Mouse (Mus musculus): ENCODE data around the gene Tpra1. TPM values are rescaled to one million over a fixed set of nuclear protein-coding genes. Genes with fewer than 3 reads are reported as not detected.

Gene Tpra1
- polyA plus RNA-seq, 1 experiment from 2014 or later: 32.2 TPM

- ATAC-seq: no peak
- TF ChIP-seq CTCF (IDR thresholded peaks at IDR 0.05; ENCODE audit: low read depth): no peak
- no peak for TF ChIP-seq EP300 (IDR thresholded peaks at IDR 0.05; ENCODE audit: low read depth)
- Histone ChIP-seq H3K27me3 (ENCODE audit: insufficient read depth, low read length) (0 out of 2 replicates have a peak, but pooled peaks cover 5% of the 10 kb centered on the region), H3K4me3 (ENCODE audit: low read depth, low read length) (no peak overlapping the region), H3K27ac (ENCODE audit: low read depth) (no peak overlapping the region), H3K9ac (replicated peaks) (no peak overlapping the region), H3K9me3 (ENCODE audit: low read length) (no peaks in the 10 kb centered on the region), H3K36me3 (replicated peaks; ENCODE audit: insufficient read depth, low read length) (no peaks in the 10 kb centered on the region), H3K4me1 (ENCODE audit: insufficient read depth) (no peaks in the 10 kb centered on the region), H3K4me2 (ENCODE audit: low read depth, low read length) (no peak overlapping the region)
- 72% methylated on average over 4 of the region's 4 CpGs for WGBS (ENCODE audit: insufficient replicate concordance)
- DNase-seq: no peak
Observed at GRCm38 (mm10) chr6:88934132-88934531, 32.1 kb downstream of the Tpra1 start.

GRCm38 (mm10) chr6:88934816-88935215 lies 32.8 kb downstream of the Tpra1 start:
- DNase-seq (no peak), ATAC-seq (no peak)
- H3K4me3 ChIP-seq (ENCODE audit: low read depth, low read length): no peak overlapping the region
- 0 out of 2 replicates have a peak, but pooled peaks cover 5% of the 10 kb centered on the region for H3K27me3 ChIP-seq (ENCODE audit: insufficient read depth, low read length)
- WGBS (ENCODE audit: insufficient replicate concordance): 12% methylated on average over 4 of the region's 4 CpGs
- TF ChIP-seq EP300 (IDR thresholded peaks at IDR 0.05; ENCODE audit: low read depth) (no peak), CTCF (IDR thresholded peaks at IDR 0.05; ENCODE audit: low read depth) (no peak)
- H3K9ac ChIP-seq (replicated peaks): no peak overlapping the region
- no peaks in the 10 kb centered on the region for H3K36me3 ChIP-seq (replicated peaks; ENCODE audit: insufficient read depth, low read length)
- no peak overlapping the region for H3K27ac ChIP-seq (ENCODE audit: low read depth)
- H3K4me2 ChIP-seq (ENCODE audit: low read depth, low read length): no peak overlapping the region
- no peaks in the 10 kb centered on the region for H3K9me3 ChIP-seq (ENCODE audit: low read length)
- H3K4me1 ChIP-seq (ENCODE audit: insufficient read depth): no peaks in the 10 kb centered on the region

GRCm38 (mm10) chr6:88935735-88936276 lies 33.8 kb downstream of the Tpra1 start:
- H3K9me3 ChIP-seq (ENCODE audit: low read length): no peaks in the 10 kb centered on the region
- no peak for TF ChIP-seq EP300 (IDR thresholded peaks at IDR 0.05; ENCODE audit: low read depth)
- TF ChIP-seq CTCF (IDR thresholded peaks at IDR 0.05; ENCODE audit: low read depth): peak; percentile 69
- no peaks in the 10 kb centered on the region for H3K36me3 ChIP-seq (replicated peaks; ENCODE audit: insufficient read depth, low read length)
- no peak overlapping the region for H3K27ac ChIP-seq (ENCODE audit: low read depth)
- H3K4me2 ChIP-seq (ENCODE audit: low read depth, low read length): no peak overlapping the region
- ATAC-seq (no peak), DNase-seq (no peak)
- WGBS (ENCODE audit: insufficient replicate concordance): 13% methylated on average over 4 of the region's 4 CpGs
- no peak overlapping the region for H3K4me3 ChIP-seq (ENCODE audit: low read depth, low read length)
- H3K27me3 ChIP-seq (ENCODE audit: insufficient read depth, low read length): 0 out of 2 replicates have a peak, but pooled peaks cover 5% of the 10 kb centered on the region
- H3K4me1 ChIP-seq (ENCODE audit: insufficient read depth): no peaks in the 10 kb centered on the region
- no peak overlapping the region for H3K9ac ChIP-seq (replicated peaks)

GRCm38 (mm10) chr6:88936342-88937213 lies 34.5 kb downstream of the Tpra1 start:
- no peak for TF ChIP-seq CTCF (IDR thresholded peaks at IDR 0.05; ENCODE audit: low read depth)
- TF ChIP-seq EP300 (IDR thresholded peaks at IDR 0.05; ENCODE audit: low read depth): no peak

GRCm38 (mm10) chr6:88937214-88937549 lies 35.1 kb downstream of the Tpra1 start:
- Histone ChIP-seq H3K4me2 (ENCODE audit: low read depth, low read length) (no peak overlapping the region), H3K4me1 (ENCODE audit: insufficient read depth) (no peaks in the 10 kb centered on the region), H3K27me3 (ENCODE audit: insufficient read depth, low read length) (0 out of 2 replicates have a peak, but pooled peaks cover 5% of the 10 kb centered on the region), H3K9ac (replicated peaks) (no peak overlapping the region), H3K9me3 (ENCODE audit: low read length) (no peaks in the 10 kb centered on the region), H3K4me3 (ENCODE audit: low read depth, low read length) (no peak overlapping the region), H3K36me3 (replicated peaks; ENCODE audit: insufficient read depth, low read length) (no peaks in the 10 kb centered on the region), H3K27ac (ENCODE audit: low read depth) (no peak overlapping the region)
- WGBS (ENCODE audit: insufficient replicate concordance): 55% methylated on average over 4 of the region's 4 CpGs
- DNase-seq: no peak
- ATAC-seq: no peak
- no peak for TF ChIP-seq EP300 (IDR thresholded peaks at IDR 0.05; ENCODE audit: low read depth)
- TF ChIP-seq CTCF (IDR thresholded peaks at IDR 0.05; ENCODE audit: low read depth): no peak

More at GRCm38 (mm10) chr6:88936342-88937213, 34.5 kb downstream of the Tpra1 start:
- DNase-seq (no peak), ATAC-seq (no peak)
- H3K4me1 ChIP-seq (ENCODE audit: insufficient read depth): no peaks in the 10 kb centered on the region
- WGBS (ENCODE audit: insufficient replicate concordance): 73% methylated on average over 13 of the region's 13 CpGs
- 0 out of 2 replicates have a peak, but pooled peaks cover 5% of the 10 kb centered on the region for H3K27me3 ChIP-seq (ENCODE audit: insufficient read depth, low read length)
- no peaks in the 10 kb centered on the region for H3K9me3 ChIP-seq (ENCODE audit: low read length)
- no peaks in the 10 kb centered on the region for H3K36me3 ChIP-seq (replicated peaks; ENCODE audit: insufficient read depth, low read length)
- no peak overlapping the region for H3K27ac ChIP-seq (ENCODE audit: low read depth)
- no peak overlapping the region for H3K4me2 ChIP-seq (ENCODE audit: low read depth, low read length)
- H3K9ac ChIP-seq (replicated peaks): no peak overlapping the region
- no peak overlapping the region for H3K4me3 ChIP-seq (ENCODE audit: low read depth, low read length)

- Histone ChIP-seq H3K4me2 (ENCODE audit: low read depth, low read length) (no peak overlapping the region), H3K36me3 (replicated peaks; ENCODE audit: insufficient read depth, low read length) (no peaks in the 10 kb centered on the region), H3K9ac (replicated peaks) (no peak overlapping the region), H3K4me3 (ENCODE audit: low read depth, low read length) (no peak overlapping the region), H3K27me3 (ENCODE audit: insufficient read depth, low read length) (0 out of 2 replicates have a peak, but pooled peaks cover 5% of the 10 kb centered on the region), H3K9me3 (ENCODE audit: low read length) (no peaks in the 10 kb centered on the region), H3K4me1 (ENCODE audit: insufficient read depth) (no peaks in the 10 kb centered on the region), H3K27ac (ENCODE audit: low read depth) (no peak overlapping the region)
- ATAC-seq: no peak
- WGBS (ENCODE audit: insufficient replicate concordance): 55% methylated on average over 4 of the region's 4 CpGs
- TF ChIP-seq CTCF (IDR thresholded peaks at IDR 0.05; ENCODE audit: low read depth) (no peak), EP300 (IDR thresholded peaks at IDR 0.05; ENCODE audit: low read depth) (no peak)
- DNase-seq: no peak
Observed at GRCm38 (mm10) chr6:88937971-88938663, 36.1 kb downstream of the Tpra1 start.
